In genomic region chr7:70514666-70515065, GRCm38 (mm10) we compare ENCODE assay signal across 9 mouse cellular contexts.
A peak's percentile ranks its signal among the peaks of the same experiment; 100 is the strongest.
DNase-seq lines count a peak whose midpoint lies in the region; ATAC-seq lines count a peak whose summit lies in the region.
"Had no signal": no experiment of that assay in that cellular context is flagged by ENCODE, and none has a peak within 500 bp of the region (broad histone marks: within the 10 kb centered on the region; RNA-seq: fewer than 3 reads in every experiment).

No protein-coding gene starts in this region.

- H3K4me3 ChIP-seq in limb, embryonic 15.5 days: no peak overlapping the region

- no peak for ATAC-seq in limb, embryonic 15.5 days (ENCODE audit: insufficient number of reproducible peaks, low FRiP score, low TSS enrichment, low read depth)
- no peak for ATAC-seq in inflammation-experienced regulatory T-cells, adult 6 months

- 0 out of 2 replicates have a peak overlapping the region, but pooled peaks have one; percentile 12 for H3K4me2 ChIP-seq in limb, embryonic 15.5 days

- H3K9me3 ChIP-seq in limb, embryonic 15.5 days: no peaks in the 10 kb centered on the region

- 3% methylated on average over 6 of the region's 6 CpGs for WGBS in limb, embryonic 15.5 days

- H3K9ac ChIP-seq in limb, embryonic 15.5 days: no peak overlapping the region

- H3K27ac ChIP-seq in limb, embryonic 15.5 days: no peak overlapping the region
- H3K27ac ChIP-seq: macrophage had no signal

- peak; percentile 34 for DNase-seq in adrenal gland, postnatal 10 days
- DNase-seq in adrenal gland, postnatal 25 days: no peak
- DNase-seq in urinary bladder, postnatal 25 days (ENCODE audit: low spot score): peak; percentile 18
- no peak for DNase-seq in urinary bladder, adult 2 months (ENCODE audit: low spot score)
- DNase-seq in right cerebral cortex, postnatal 10 days (ENCODE audit: low spot score in 2 of 2): no peak
- DNase-seq in cerebellum, adult 9-10 months: no peak

- H3K27me3 ChIP-seq in limb, embryonic 15.5 days: no peaks in the 10 kb centered on the region

- no peaks in the 10 kb centered on the region for H3K36me3 ChIP-seq in limb, embryonic 15.5 days

- H3K4me1 ChIP-seq in limb, embryonic 15.5 days: peaks cover 19% of the 10 kb centered on the region

Comparison
In these comparisons a context has a peak if more than half of its experiments do, and no peak if none do; other contexts are left out.
1. DNase-seq: peak in adrenal gland, postnatal 10 days (single experiment) and urinary bladder, postnatal 25 days (single experiment); none in adrenal gland, postnatal 25 days (single experiment), urinary bladder, adult 2 months (single experiment), right cerebral cortex, postnatal 10 days (0 of 2) and cerebellum, adult 9-10 months (single experiment).